Mouse (Mus musculus) NIH3T3 (cell line): Measurements from ENCODE around the gene Sft2d2.

Experiments used
- DNase-seq: peaks from one replicate; pipeline ENCODE4 v3.0.0-alpha.2; 2012; ENCODE audit warnings: low read depth

Gene Sft2d2

GRCm38 (mm10) chr1:165132187-165132877, 61.9 kb downstream of the Sft2d2 start:
- DNase-seq = peak; percentile 93

- no peak for DNase-seq
These were observed 64.7 kb downstream of the Sft2d2 start for GRCm38 (mm10) chr1:165129573-165129972.
